Comparison of ENCODE assay signal across 20 mouse cellular contexts in the genomic region with DNA sequence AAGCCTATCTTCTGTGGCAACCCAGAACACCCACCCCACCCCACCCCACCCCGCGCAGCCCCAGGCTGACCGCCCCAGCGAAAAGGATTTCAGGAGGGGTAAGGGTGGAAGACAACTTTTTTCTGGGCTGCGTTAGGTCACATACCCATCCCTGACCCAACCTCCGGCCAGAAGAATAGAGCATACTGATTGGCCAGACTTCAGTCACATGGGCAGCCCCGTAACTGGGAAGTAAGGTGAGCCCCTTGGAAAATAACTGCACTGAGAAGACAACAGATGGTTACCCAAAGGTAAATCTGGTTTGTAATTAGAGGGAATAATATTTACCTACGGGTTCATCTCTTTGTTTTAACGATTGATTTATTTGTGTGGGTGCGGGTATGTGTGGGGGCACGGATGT.
"Had no signal": no experiment of that assay in that cellular context is flagged by ENCODE, and none has a peak within 500 bp of the region (broad histone marks: within the 10 kb centered on the region; RNA-seq: fewer than 3 reads in every experiment).

No protein-coding gene starts in this region.

- ATAC-seq: liver, postnatal 0 days; midbrain, embryonic 16.5 days had no signal

- H3K27me3 ChIP-seq: midbrain, embryonic 12.5 days; neural tube, embryonic 13.5 days; neural tube, embryonic 15.5 days; stomach, embryonic 15.5 days had no signal

- H3K4me2 ChIP-seq: lung, embryonic 14.5 days; midbrain, embryonic 12.5 days; neural tube, embryonic 13.5 days; neural tube, embryonic 15.5 days; stomach, embryonic 15.5 days had no signal

- DNase-seq: liver, postnatal 0 days; lung, embryonic 14.5 days; lung, postnatal 10 days; lung, postnatal 4 days; midbrain, embryonic 14.5 days; retina, postnatal 1 day; right cerebral cortex, adult 18-20 months; right cerebral cortex, postnatal 25 days; right cerebral cortex, postnatal 4 days; spleen, adult 18-20 months; thymus, adult 18-20 months; thymus, postnatal 14 days; thymus, postnatal 36 days had no signal

- H3K27ac ChIP-seq: midbrain, embryonic 10.5 days; midbrain, embryonic 12.5 days; neural tube, embryonic 13.5 days; neural tube, embryonic 15.5 days; stomach, embryonic 15.5 days had no signal

- H3K36me3 ChIP-seq: midbrain, embryonic 10.5 days; midbrain, embryonic 12.5 days; neural tube, embryonic 13.5 days; neural tube, embryonic 15.5 days; stomach, embryonic 15.5 days had no signal

- H3K4me3 ChIP-seq: midbrain, embryonic 10.5 days; midbrain, embryonic 12.5 days; myocyte; neural tube, embryonic 13.5 days; neural tube, embryonic 15.5 days; stomach, embryonic 15.5 days had no signal

- H3K9ac ChIP-seq: liver, postnatal 0 days; lung, embryonic 14.5 days; midbrain, embryonic 12.5 days; neural tube, embryonic 13.5 days; neural tube, embryonic 15.5 days; stomach, embryonic 15.5 days had no signal

- H3K9me3 ChIP-seq: midbrain, embryonic 10.5 days; midbrain, embryonic 12.5 days; neural tube, embryonic 13.5 days; neural tube, embryonic 15.5 days; stomach, embryonic 15.5 days had no signal
